In genomic region chr3:93505960-93506863, GRCm38 (mm10) we compare ENCODE assay signal across 10 mouse cellular contexts. TPM values are rescaled to one million over a fixed set of nuclear protein-coding genes. Genes with fewer than 3 reads are reported as not detected.
A peak's percentile ranks its signal among the peaks of the same experiment; 100 is the strongest.
DNase-seq lines count a peak whose midpoint lies in the region; ATAC-seq and TF ChIP-seq lines count a peak whose summit lies in the region.
"Had no signal": no experiment of that assay in that cellular context is flagged by ENCODE, and none has a peak within 500 bp of the region (broad histone marks: within the 10 kb centered on the region; RNA-seq: fewer than 3 reads in every experiment).

No protein-coding gene starts in this region.

- no peaks in the 10 kb centered on the region for H3K4me1 ChIP-seq in limb, embryonic 12.5 days (replicated peaks)
- H3K4me1 ChIP-seq: midbrain, embryonic 12.5 days had no signal

- no peaks in the 10 kb centered on the region for H3K27me3 ChIP-seq in limb, embryonic 12.5 days
- H3K27me3 ChIP-seq: midbrain, embryonic 12.5 days had no signal

- peak overlapping the region; percentile 30 for H3K4me2 ChIP-seq in limb, embryonic 12.5 days
- H3K4me2 ChIP-seq: midbrain, embryonic 12.5 days had no signal

- H3K9me3 ChIP-seq in limb, embryonic 12.5 days = peaks cover 4% of the 10 kb centered on the region; the same call in 1 of the 2 replicates

- intact Hi-C loops in gastrocnemius, adult 2 months (cut with DNase I) = no loop called here
- intact Hi-C loops in gastrocnemius, postnatal 14 days (cut with DNase I; ENCODE audit: low total_unique reads) = no loop called here
- intact Hi-C loops in heart, postnatal 10 days (cut with DNase I) = no loop called here

- no peaks in the 10 kb centered on the region for H3K36me3 ChIP-seq in limb, embryonic 12.5 days
- H3K36me3 ChIP-seq: midbrain, embryonic 12.5 days had no signal

- no peak for TF ChIP-seq CTCF in gastrocnemius, adult 2 months (IDR thresholded peaks at IDR 0.05)

- no peak overlapping the region for H3K9ac ChIP-seq in limb, embryonic 12.5 days (replicated peaks)
- H3K9ac ChIP-seq: midbrain, embryonic 12.5 days had no signal

- WGBS in limb, embryonic 12.5 days = 40% methylated on average over 30 of the region's 30 CpGs

- peak overlapping the region; percentile 54 for H3K4me3 ChIP-seq in gastrocnemius, adult 2 months
- H3K4me3 ChIP-seq in limb, embryonic 12.5 days (replicated peaks) = no peak overlapping the region
- H3K4me3 ChIP-seq: midbrain, embryonic 12.5 days had no signal

- DNase-seq in gastrocnemius, adult 2 months = peak; percentile 27
- no peak for DNase-seq in gastrocnemius, postnatal 14 days
- peak; percentile 57 for DNase-seq in adrenal gland, adult 2 months
- DNase-seq in heart, postnatal 10 days = peak; percentile 21 to 41
- peak; percentile 84 for DNase-seq in urinary bladder, postnatal 14 days (ENCODE audit: low spot score)
- DNase-seq in right cerebral cortex, adult 2 months (ENCODE audit: low spot score in 2 of 2) = no peak

- no peak for ATAC-seq in limb, embryonic 12.5 days (ENCODE audit: insufficient number of reproducible peaks, insufficient read depth, low FRiP score, low TSS enrichment, low read depth)
- peak; percentile 98 for ATAC-seq in monocyte, adult 5-6 weeks (replicated peaks; ENCODE audit: insufficient number of reproducible peaks, low FRiP score, low TSS enrichment, poor library complexity, severe bottlenecking)

- no peak overlapping the region for H3K27ac ChIP-seq in gastrocnemius, adult 2 months
- H3K27ac ChIP-seq in limb, embryonic 12.5 days = no peak overlapping the region
- H3K27ac ChIP-seq: midbrain, embryonic 12.5 days had no signal

RNA-seq across cellular contexts. Expression of gene S100a11, which starts 14.1 kb away (rescaled TPM):
- total RNA-seq in gastrocnemius, adult 2 months (2021) = 10 to 100 TPM; 27.0 to 48.3 TPM
- total RNA-seq in gastrocnemius, postnatal 14 days (2021) = 100 to 1,000 TPM; 101 to 110 TPM
- total RNA-seq in adrenal gland, adult 2 months (2021) = 100 to 1,000 TPM; 210 to 267 TPM
- 33.0 and 44.4 TPM in 2 replicates for polyA plus RNA-seq in adrenal gland, adult 2 months (2012; rRNA removed)
- 100 to 1,000 TPM; 212 to 217 TPM for total RNA-seq in heart, postnatal 10 days (2021)
- 600 and 664 TPM in 2 replicates for polyA plus RNA-seq in limb, embryonic 12.5 days (2016; fragmentation: Nextera tagmentation; extraction: Ambion mirVana)
- total RNA-seq in monocyte, adult 5-6 weeks (2017) = 59.1 to 65.2 TPM (median 61.9 TPM) in 3 replicates

RNA-seq across cellular contexts. Expression of gene Tchhl1, which starts 37.7 kb away (rescaled TPM):
- total RNA-seq in gastrocnemius, adult 2 months (2021) = not detected
- total RNA-seq in gastrocnemius, postnatal 14 days (2021) = not detected
- 1 to 10 TPM in 1 of 2 experiments, not detected in 1; 3.1 TPM for total RNA-seq in adrenal gland, adult 2 months (2021)
- polyA plus RNA-seq in adrenal gland, adult 2 months (2012; rRNA removed) = not detected in 2 replicates
- not detected for total RNA-seq in heart, postnatal 10 days (2021)
- not detected in 2 replicates for polyA plus RNA-seq in limb, embryonic 12.5 days (2016; fragmentation: Nextera tagmentation; extraction: Ambion mirVana)
- not detected in 3 replicates for total RNA-seq in monocyte, adult 5-6 weeks (2017)
- polyA plus RNA-seq: C2C12; midbrain, embryonic 12.5 days had no signal

RNA-seq across cellular contexts. Expression of gene S100a10, which starts 48.7 kb away (rescaled TPM):
- total RNA-seq in gastrocnemius, adult 2 months (2021) = 10 to 100 TPM; 29.0 to 61.7 TPM
- 100 to 1,000 TPM; 102 to 107 TPM for total RNA-seq in gastrocnemius, postnatal 14 days (2021)
- total RNA-seq in adrenal gland, adult 2 months (2021) = 100 to 1,000 TPM; 173 to 196 TPM
- 16.3 and 17.7 TPM in 2 replicates for polyA plus RNA-seq in adrenal gland, adult 2 months (2012; rRNA removed)
- 100 to 1,000 TPM; 143 to 197 TPM for total RNA-seq in heart, postnatal 10 days (2021)
- polyA plus RNA-seq in limb, embryonic 12.5 days (2016; fragmentation: Nextera tagmentation; extraction: Ambion mirVana) = 157 and 183 TPM in 2 replicates
- total RNA-seq in monocyte, adult 5-6 weeks (2017) = 811 to 1,204 TPM (median 873 TPM) in 3 replicates

Comparison
In these comparisons a context has a peak if more than half of its experiments do, and no peak if none do; other contexts are left out.
1. DNase-seq: peak in gastrocnemius, adult 2 months (single experiment), adrenal gland, adult 2 months (single experiment), heart, postnatal 10 days (2 of 2) and urinary bladder, postnatal 14 days (single experiment); none in gastrocnemius, postnatal 14 days (single experiment) and right cerebral cortex, adult 2 months (0 of 2).